Mouse (Mus musculus) adipose tissue, adult 10 weeks (tissue): ENCODE measurements around the gene Gm10197. TPM values are rescaled to one million over a fixed set of nuclear protein-coding genes. Genes with fewer than 3 reads are reported as not detected.

Experiments
- polyA plus RNA-seq: library from polyadenylated mRNA; stranded (reverse); fragments of 350-450 nt; fragmentation: Illumina TruSeq; extraction: RNeasy Lipid Tissue Mini Kit (QIAGEN cat#74804); gene quantifications from one replicate; pipeline ENCODE4 v1.2.3, GENCODE M21; 2014; ENCODE audit warnings: low read depth, low replicate concordance

Gene Gm10197
- polyA plus RNA-seq, result not detected

DNA sequence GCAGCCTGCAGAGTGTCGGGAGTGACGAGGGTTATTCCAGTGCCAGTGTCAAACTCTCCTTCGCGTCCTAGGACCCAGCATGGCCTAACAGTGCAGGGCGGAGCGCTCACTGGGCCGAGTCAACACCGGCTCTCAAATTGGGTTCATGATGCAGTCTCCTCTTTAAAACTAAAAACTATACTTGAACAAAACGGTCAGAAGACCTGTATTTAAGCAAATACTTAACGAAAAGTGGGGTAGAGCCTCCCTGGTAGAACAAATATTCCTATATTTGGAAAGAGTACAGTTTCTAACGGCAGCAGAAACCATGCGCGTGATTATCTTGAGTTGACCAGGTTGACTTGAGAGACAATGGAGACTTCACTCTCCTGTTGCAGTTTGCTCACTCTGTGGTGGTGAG, at the start of gene Gm10197:
Gm10197 (minus strand) TSS at position 101 of the 400 bp plus-strand sequence.

GRCm38 (mm10) chr19:53390495-53391007, 19.0 kb upstream of the Gm10197 start, which contains the start of gene Smndc1:
Gene Smndc1 (minus strand): TSS chr19:53390578.

Other genes starting within 250 kb of the Gm10197 start
- gene Add3, start 231.3 kb downstream of the Gm10197 start, polyA plus RNA-seq, result 41.9 TPM
- 42.4 TPM for gene Mxi1, start 61.2 kb downstream of the Gm10197 start, polyA plus RNA-seq
- gene Smndc1, start 18.8 kb upstream of the Gm10197 start, polyA plus RNA-seq, result 32.8 TPM
- 17.8 TPM for gene Dusp5, start 157.3 kb upstream of the Gm10197 start, polyA plus RNA-seq
- 14.1 TPM for gene Nutf2-ps1, start 217.3 kb upstream of the Gm10197 start, polyA plus RNA-seq
- 24.8 TPM for gene Smc3, start 228.6 kb upstream of the Gm10197 start, polyA plus RNA-seq